Mouse (Mus musculus) MEL-GATA-1-ER (cell line): ENCODE results near the gene Usp45.
"Not testable (repeated sequence)": the region's sequence is repeated elsewhere in the genome, so short reads cannot be mapped to it uniquely, and the experiment has no call there.

ENCODE experiments used
- DNase-seq: peaks from one replicate; pipeline ENCODE4 v3.0.0-alpha.2; 2012; ENCODE audit warnings: low read depth; ENCODE audit errors: extremely low read depth

The Usp45 gene

GRCm38 (mm10) chr4:21766863-21767304 is at the start of gene Usp45, which contains the start of gene Tstd3:
Gene Usp45, plus strand, starts transcription at chr4:21767156.
Gene Tstd3, minus strand, starts transcription at chr4:21767212.
- DNase-seq = peak; percentile 68

DNA sequence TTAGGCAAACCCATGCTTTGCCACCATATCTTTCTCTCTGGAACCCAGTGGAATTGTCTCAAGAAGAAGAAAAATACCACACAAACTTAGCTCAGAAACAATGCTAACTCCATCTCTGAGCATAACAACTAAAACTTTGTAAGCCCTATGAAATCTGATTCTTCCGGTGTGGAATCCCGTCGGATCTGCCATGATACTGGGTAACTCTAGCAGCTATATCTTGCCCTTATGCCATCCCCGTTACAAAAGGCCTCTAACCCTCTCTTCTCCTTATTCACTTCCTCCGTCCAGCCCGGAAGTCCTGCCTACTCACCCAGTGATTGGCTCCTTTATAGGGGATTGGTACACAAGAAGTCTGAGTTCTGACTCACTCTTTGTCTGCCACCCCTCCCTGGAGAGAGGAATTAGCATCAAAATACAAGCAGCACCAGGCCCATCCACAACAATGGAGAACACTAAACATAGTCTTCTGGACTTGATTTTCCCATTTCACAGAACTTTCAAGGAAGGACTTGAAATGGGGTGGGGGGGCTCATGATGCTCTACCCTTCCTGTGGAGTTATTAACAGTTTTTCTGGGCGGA is 44.1 kb upstream of the Usp45 start:
- no peak for DNase-seq

DNA sequence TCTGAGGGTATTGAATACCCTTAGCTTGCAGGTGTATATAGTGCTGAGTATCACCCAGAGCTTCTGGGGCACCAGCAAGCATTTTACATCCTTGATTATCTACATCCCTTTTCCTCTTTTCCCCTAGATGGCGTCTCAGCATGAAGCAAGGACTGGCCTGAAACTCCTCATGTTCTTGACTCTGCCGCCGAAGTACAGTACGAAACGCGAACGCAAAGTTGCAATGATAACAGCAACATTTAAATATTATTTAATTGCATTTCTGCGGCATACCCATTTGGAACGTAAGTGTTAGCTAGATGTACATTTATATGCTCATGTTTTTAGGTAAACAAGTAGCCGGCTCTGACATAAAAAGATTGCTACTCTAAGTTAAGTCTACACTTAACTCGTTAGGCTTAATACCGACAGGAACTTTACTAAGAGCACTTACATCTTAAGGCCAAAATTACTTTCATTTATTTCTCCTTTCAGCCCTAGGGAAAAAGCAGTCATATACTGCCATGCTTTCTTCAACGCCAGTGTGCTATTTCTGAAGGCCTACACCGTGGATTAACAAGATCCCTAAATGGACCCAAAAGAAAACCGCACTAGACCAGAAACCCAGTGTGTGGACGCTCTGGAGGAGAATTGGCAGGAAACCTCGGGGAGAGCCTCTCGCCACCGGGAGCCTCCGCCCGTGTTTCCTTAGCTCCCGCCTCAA is 39.9 kb upstream of the Usp45 start:
- peak; percentile 71 for DNase-seq

GRCm38 (mm10) chr4:21727615-21728165 is 39.3 kb upstream of the Usp45 start, which contains the start of gene Ccnc:
Gene Ccnc, plus strand, starts transcription at chr4:21727701.
- DNase-seq = peak; percentile 85

DNA sequence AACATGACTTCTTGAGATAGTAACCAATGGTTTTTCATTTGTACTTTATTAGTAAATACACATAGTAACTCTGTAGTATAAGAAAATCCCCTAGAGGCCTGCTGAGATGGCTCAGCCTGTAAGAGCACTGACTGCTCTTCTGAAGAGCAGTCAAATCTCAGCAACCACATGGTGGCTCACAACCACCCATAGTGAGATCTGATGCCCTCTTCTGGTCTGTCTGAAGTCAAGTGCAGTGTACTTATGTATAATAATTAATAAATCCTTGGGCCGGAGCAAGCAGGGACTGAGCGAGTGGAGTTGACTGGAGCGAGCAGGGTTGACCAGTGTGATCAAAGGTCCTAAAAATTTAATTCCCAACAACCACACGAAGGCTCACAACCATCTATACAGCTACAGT is 27.8 kb upstream of the Usp45 start:
- DNase-seq = no peak

DNA sequence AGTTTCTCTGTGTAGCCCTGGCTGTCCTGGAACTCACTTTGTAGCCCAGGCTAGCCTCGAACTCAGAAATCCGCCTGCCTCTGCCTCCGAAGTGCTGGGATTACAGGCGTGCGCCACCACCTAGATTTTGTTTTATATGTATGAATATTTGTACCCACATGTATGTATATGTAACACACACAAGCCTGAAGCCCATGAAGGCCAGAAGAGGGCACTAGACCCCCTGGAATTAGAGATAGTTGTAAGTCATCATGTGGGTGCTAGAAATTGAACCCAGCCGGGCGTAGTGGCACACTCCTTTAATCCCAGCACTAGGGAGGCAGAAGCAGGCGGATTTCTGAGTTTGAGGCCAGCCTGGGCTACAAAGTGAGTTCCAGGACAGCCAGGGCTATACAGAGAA is 22.8 kb upstream of the Usp45 start:
- not testable (repeated sequence) for DNase-seq

DNA sequence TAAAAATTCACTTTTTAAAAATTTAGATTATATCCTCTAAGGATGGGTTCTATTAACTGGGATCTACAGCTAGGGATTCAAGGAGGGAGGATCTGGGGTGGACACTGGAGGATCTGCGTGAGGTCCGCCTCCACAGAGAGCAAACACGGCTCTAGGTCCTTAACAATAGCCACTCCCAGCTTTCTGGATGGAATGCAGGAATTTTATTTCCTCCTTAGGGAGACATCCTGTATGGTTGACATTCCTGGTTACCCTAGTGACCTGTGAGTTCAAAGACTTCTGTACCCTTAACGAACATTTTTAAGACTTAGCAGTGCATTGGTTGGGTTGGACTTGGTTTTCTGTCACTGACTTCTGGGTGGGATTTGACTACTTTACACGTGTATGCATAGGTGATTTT is 21.2 kb upstream of the Usp45 start:
- no peak for DNase-seq

DNA sequence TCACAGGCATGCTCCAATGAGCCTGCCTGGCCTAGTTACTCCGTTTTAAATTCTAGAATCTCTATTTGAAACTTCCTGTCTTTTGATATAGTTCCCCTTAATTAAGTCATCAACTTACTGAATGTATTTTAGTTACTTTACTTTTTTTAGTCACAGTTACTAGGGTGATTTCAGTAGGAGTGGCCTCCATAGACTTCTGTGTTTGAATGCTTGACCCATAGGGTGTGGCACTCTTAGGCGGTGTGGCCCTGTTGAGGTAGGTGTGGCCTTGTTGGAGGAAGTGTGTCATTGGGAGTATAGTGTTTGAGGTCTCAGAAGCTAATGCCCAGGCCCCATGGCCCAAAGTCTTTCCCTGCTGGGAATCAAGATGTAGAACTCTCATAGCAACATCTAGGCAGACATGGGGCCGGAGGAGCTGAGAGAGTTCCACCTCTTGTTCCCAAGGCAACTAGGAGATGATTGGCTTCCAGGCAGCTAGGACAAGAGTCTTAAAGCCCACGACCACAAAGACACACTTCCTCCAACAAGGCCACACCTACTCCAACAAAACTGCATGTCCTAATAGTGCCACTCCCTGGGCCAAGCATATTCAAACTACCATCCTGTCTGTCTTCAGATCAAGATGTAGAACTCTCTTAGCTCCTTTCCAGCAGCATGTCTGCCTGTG is 11.7 kb upstream of the Usp45 start:
- DNase-seq = peak; percentile 83

- DNase-seq = no peak
These were observed 8.1 kb upstream of the Usp45 start for GRCm38 (mm10) chr4:21758860-21759259.

GRCm38 (mm10) chr4:21761416-21762160 is 5.4 kb upstream of the Usp45 start:
- no peak for DNase-seq

GRCm38 (mm10) chr4:21763827-21764226 is 3.1 kb upstream of the Usp45 start:
- no peak for DNase-seq

GRCm38 (mm10) chr4:21766171-21766862 is 639 bp upstream of the Usp45 start:
- no peak for DNase-seq

DNA sequence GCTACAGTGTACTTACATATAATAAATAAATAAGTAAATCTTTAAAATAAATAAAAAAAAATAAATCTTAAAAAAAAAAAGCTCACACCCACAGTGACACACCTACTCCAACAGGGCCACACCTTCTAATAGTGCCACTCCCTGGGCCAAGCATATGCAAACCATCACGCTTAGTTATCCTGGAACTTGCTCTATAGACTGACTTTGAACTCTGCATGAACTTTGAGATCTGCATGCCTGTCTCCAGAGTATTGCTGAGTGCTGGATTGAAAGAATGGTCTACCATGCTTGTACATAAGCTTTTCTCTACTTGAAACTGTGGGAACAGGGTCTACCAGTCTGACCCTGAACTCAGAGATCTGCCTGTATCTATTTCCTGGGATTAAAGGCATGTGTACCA is 4.1 kb downstream of the Usp45 start:
- DNase-seq = no peak

DNA sequence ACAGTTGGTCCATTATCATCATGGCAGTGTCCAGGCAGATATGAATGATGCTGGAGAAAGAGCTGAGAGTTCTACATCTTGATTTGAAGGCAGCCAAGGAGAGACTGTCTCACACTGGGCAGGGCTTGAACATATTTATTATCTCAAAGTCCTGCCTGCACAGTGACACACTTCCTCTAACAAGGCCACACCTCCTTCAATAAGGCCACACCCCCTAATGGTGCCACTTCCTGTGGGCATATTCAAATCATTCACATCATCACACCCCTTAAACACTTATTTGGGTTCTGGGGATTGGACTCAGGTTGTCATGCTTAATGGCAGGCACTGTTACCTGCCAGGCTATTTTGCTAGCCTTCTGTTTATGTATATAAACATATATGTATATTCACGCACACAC is 5.3 kb downstream of the Usp45 start:
- DNase-seq = no peak

DNA sequence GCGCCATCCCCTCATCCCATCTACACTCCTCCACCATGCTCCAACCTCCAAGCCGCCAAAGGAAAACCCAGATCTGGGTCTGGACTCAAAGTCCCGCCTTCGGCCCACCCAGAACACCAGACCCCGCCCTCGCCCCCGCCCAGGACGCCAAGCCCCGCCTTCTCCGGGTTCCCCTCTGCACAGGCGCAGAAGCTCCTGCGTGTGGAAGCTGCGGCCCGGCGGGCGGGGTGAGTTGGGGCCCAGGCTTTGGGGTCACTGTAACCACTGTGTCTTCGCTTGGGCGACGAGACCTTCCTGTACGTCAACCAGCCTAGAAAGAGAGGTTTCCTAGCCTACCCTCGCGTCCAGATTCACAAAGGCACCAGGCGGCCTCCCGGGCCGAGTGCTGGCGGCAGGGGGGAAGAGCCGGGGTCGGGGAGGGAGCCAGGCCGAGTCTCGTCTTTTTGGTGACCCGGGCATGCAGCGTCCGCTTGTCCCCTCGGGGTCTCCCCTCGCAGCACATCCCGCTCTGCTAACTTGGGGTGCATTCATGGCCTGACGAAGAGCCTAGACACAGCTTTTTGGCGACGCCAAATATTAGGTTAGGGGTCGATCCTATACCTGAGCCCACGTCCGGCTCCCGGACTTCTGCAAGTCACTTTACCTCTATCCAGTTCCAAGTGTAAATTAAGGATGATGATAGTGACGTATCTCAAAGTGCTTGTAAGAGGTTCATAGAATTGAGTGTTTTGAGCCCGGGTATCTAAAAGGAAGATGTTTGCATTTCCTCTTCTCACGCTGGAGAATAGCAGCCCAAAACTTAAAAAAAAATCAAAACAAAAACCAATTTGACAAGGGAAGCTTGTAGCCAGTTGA is 9.4 kb downstream of the Usp45 start:
- no peak for DNase-seq

- no peak for DNase-seq
These were observed 9.9 kb downstream of the Usp45 start for GRCm38 (mm10) chr4:21776946-21777265.

DNA sequence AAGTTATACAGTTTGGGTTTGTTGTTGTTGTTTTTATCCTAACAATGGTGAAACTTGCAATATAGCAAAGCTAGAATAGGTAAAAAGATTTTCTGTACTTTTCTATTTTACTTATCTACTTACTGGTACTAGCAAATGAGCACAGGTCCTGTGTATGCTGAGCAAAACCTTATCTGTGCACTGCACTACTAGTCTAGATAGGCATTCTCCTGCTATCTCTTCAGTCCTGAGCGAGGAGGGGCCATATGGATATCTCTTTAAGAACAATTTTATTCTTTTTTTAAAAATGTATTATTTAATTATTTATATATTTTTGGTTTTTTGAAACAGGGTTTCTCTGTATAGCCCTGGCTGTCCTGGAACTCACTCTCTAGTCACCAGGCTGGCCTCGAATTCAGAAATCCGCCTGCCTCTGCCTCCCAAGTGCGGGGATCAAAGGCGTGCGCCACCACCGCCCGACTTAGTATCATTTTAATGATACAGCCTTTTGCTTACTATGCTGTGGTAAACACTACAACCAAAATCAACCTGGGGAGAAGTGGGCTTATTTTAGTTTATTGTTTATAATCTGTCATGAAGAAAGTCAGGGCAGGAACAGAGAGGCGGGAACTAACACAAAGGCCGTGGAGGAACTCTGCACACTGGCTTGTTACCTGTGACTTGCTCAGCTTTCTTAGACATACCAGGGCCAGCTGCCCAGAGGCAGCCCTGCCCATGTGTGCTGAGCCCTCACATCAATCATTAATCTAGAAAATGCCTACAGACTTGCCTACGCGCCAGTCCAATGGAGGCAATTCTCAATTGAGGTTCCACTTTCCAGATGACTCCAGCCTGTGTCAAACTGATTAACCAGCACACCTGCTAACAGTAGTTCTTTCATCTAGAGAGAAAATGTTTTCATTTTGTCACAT is 14.1 kb downstream of the Usp45 start:
- DNase-seq = no peak

DNA sequence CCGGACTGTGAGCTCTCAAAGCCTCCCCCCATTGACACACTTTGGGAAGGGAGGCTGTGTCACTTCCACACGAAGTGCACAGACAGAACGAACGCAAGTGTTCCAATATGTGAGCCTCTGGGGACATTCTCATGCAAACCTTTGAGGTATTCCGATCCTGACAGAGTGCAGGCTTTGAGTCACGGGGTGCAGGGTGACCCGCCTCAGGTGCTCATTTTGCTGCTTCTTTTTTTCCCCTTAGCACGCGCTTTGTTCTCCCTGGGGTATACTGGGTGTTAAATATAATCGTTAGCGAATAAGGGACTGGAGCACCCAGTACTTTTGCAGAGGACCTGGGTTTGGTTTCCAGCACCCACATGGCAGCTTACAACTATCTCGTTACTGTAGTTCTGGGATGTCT is 19.3 kb downstream of the Usp45 start:
- no peak for DNase-seq

- DNase-seq = no peak
These were observed 21.9 kb downstream of the Usp45 start for GRCm38 (mm10) chr4:21788903-21789302.
